ENCODE assay signal across 1 mouse cellular context in genomic region chr15:82161965-82162600, GRCm38 (mm10).
TF ChIP-seq lines count a peak whose summit lies in the region.

No protein-coding gene starts in this region.

TF ChIP-seq in CH12.LX, 34 proteins besides CTCF, POLR2A, EP300 and RAD21:
- TF ChIP-seq POLR2AphosphoS2 (IDR thresholded peaks at IDR 0.05; ENCODE audit: low read depth, low read length), result peak; percentile 36
- TF ChIP-seq MXI1 (IDR thresholded peaks at IDR 0.05; ENCODE audit: low read depth, low read length), result peak; percentile 28
- 0 out of 2 replicates have a peak, but pooled peaks have one; percentile 46 for TF ChIP-seq UBTF (IDR thresholded peaks at IDR 0.05; ENCODE audit: low read depth, low read length)
- 0 out of 2 replicates have a peak, but pooled peaks have one; percentile 45 for TF ChIP-seq SIN3A (IDR thresholded peaks at IDR 0.05; ENCODE audit: low read length)
- no peak for TF ChIP-seq TCF12 (IDR thresholded peaks at IDR 0.05; ENCODE audit: low read depth, low read length)
- 0 out of 2 replicates have a peak, but pooled peaks have one; percentile 37 for TF ChIP-seq MYC (IDR thresholded peaks at IDR 0.05; ENCODE audit: low read depth, low read length)
